Mouse (Mus musculus) liver, adult 2 months (tissue): ENCODE measurements around the gene Sh3bp1.
"Not testable (repeated sequence)": the region's sequence is repeated elsewhere in the genome, so short reads cannot be mapped to it uniquely, and the experiment has no call there.

Experiments
- CTCF ChIP-seq: fragments of 200-500 bp; IDR thresholded peaks from 2 replicates; pipeline ENCODE4 v1.5.1; 2011; ENCODE audit warnings: low read depth, low read length, control low read depth
- POLR2A ChIP-seq: fragments of 200-500 bp; IDR thresholded peaks from 2 replicates; pipeline ENCODE4 v1.6.1; 2011; ENCODE audit warnings: low read length, control low read depth; ENCODE audit not compliant: insufficient read depth; ENCODE audit errors: extremely low read depth

DNA sequence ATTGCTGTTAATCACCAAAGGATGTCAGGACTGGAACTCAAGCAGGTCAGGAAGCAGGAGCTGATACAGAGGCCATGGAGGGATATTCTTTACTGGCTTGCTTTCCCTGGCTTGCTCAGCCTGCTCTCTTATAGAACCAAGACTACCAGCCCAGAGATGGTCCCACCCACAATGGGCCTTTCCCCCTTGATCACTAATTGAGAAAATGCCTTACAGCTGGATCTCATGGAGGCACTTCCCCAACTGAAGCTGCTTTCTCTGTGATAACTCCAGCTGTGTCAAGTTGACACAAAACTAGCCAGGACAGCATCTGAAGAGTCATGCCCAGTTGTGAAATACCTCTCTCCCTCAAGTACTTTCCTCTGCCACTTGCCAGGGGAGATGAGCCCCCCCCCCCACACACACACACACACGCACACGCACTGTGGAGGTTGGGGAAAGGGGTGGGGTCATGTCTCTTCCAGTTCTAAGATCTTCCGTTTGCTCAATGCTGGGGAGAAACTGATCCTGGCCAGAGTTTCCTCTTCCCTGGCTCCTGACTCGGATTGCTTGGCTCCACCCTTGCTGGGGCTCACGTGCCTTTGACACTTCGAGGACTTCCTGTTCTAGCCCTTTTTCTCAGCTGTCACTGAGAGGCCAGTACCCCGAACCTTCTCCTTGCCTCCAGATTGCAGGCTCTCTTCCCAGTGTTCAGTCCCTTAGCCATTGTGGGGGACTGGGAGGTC is 20.6 kb upstream of the Sh3bp1 start:
- TF ChIP-seq CTCF, POLR2A: not testable (repeated sequence)
